Mouse (Mus musculus) E14TG2a.4 (cell line): Measurements from ENCODE around the gene Tenm2.

Experiments
- H3K27me3 ChIP-seq: 2 replicates; pipeline ENCODE4 v1.6.1; 2014; ENCODE audit warnings: low read length, control low read depth; ENCODE audit not compliant: insufficient read depth
- H3K36me3 ChIP-seq: 2 replicates; pipeline ENCODE4 v1.6.1; 2014; ENCODE audit warnings: low read length, control low read depth; ENCODE audit not compliant: insufficient read depth
- H3K4me1 ChIP-seq: replicated peaks from 2 replicates; pipeline ENCODE4 v1.6.1; 2014; ENCODE audit warnings: low read depth, low read length, control low read depth
- H3K4me3 ChIP-seq: replicated peaks from 2 replicates; pipeline ENCODE4 v1.5.1; 2014; ENCODE audit warnings: mild to moderate bottlenecking, low read length
- H3K9me3 ChIP-seq: 2 replicates; pipeline ENCODE4 v1.6.1; 2014; ENCODE audit warnings: low read length, control low read depth
- CTCF ChIP-seq: conservative IDR thresholded peaks from 2 replicates; pipeline ENCODE4 v1.5.1; 2014; ENCODE audit warnings: low read length
- NANOG ChIP-seq: IDR thresholded peaks from 2 replicates; pipeline ENCODE4 v1.6.1; 2014; ENCODE audit warnings: borderline replicate concordance, low read length, mixed read lengths
- POU5F1 ChIP-seq: IDR thresholded peaks from 2 replicates; pipeline ENCODE4 v1.6.1; 2014; ENCODE audit warnings: low read length, borderline replicate concordance

Tenm2 gene

GRCm38 (mm10) chr11:36013179-36013578 is 1222.6 kb downstream of the Tenm2 start:
- Histone ChIP-seq H3K27me3 (peaks cover 15% of the 10 kb centered on the region), H3K36me3 (no peaks in the 10 kb centered on the region), H3K4me1 (peaks cover 6% of the 10 kb centered on the region), H3K4me3 (no peak overlapping the region), H3K9me3 (no peaks in the 10 kb centered on the region)
- TF ChIP-seq POU5F1 (no peak), CTCF (no peak), NANOG (no peak)

GRCm38 (mm10) chr11:36009281-36010208 is 1226.2 kb downstream of the Tenm2 start:
- no peaks in the 10 kb centered on the region for H3K36me3 ChIP-seq

GRCm38 (mm10) chr11:36002900-36003299 is 1232.9 kb downstream of the Tenm2 start:
- H3K27me3 ChIP-seq, result peaks cover 38% of the 10 kb centered on the region
- H3K4me1 ChIP-seq, result peaks cover 36% of the 10 kb centered on the region
- no peaks in the 10 kb centered on the region for H3K9me3 ChIP-seq
- no peak overlapping the region for H3K4me3 ChIP-seq
- no peaks in the 10 kb centered on the region for H3K36me3 ChIP-seq
- TF ChIP-seq CTCF (no peak), NANOG (no peak), POU5F1 (no peak)

More at GRCm38 (mm10) chr11:36009281-36010208, 1226.2 kb downstream of the Tenm2 start:
- Histone ChIP-seq H3K27me3 (peaks cover 22% of the 10 kb centered on the region), H3K4me3 (no peak overlapping the region), H3K9me3 (no peaks in the 10 kb centered on the region), H3K4me1 (peaks cover 19% of the 10 kb centered on the region)
- no peak for TF ChIP-seq NANOG
- no peak for TF ChIP-seq CTCF
- no peak for TF ChIP-seq POU5F1

- no peak for TF ChIP-seq NANOG
- TF ChIP-seq CTCF, result peak; percentile 78
These were observed 1234.3 kb downstream of the Tenm2 start for GRCm38 (mm10) chr11:36001282-36001970.

GRCm38 (mm10) chr11:36000585-36001281 is 1235.0 kb downstream of the Tenm2 start:
- Histone ChIP-seq H3K9me3 (no peaks in the 10 kb centered on the region), H3K4me3 (0 out of 2 replicates have a peak overlapping the region, but pooled peaks have one; percentile 39), H3K36me3 (no peaks in the 10 kb centered on the region), H3K27me3 (peaks cover 34% of the 10 kb centered on the region), H3K4me1 (peaks cover 33% of the 10 kb centered on the region)
- TF ChIP-seq CTCF, result no peak
- TF ChIP-seq NANOG, result no peak
- TF ChIP-seq POU5F1, result no peak

More at GRCm38 (mm10) chr11:36001282-36001970, 1234.3 kb downstream of the Tenm2 start:
- no peaks in the 10 kb centered on the region for H3K9me3 ChIP-seq
- peaks cover 33% of the 10 kb centered on the region for H3K4me1 ChIP-seq
- peak overlapping the region; percentile 39 for H3K4me3 ChIP-seq
- peaks cover 34% of the 10 kb centered on the region for H3K27me3 ChIP-seq
- H3K36me3 ChIP-seq, result no peaks in the 10 kb centered on the region

- H3K4me3 ChIP-seq, result 0 out of 2 replicates have a peak overlapping the region, but pooled peaks have one; percentile 10
- no peaks in the 10 kb centered on the region for H3K36me3 ChIP-seq
- H3K4me1 ChIP-seq, result peaks cover 31% of the 10 kb centered on the region
- peaks cover 34% of the 10 kb centered on the region for H3K27me3 ChIP-seq
- TF ChIP-seq CTCF (no peak), NANOG (no peak), POU5F1 (no peak)
- H3K9me3 ChIP-seq, result no peaks in the 10 kb centered on the region
These were observed 1235.7 kb downstream of the Tenm2 start for GRCm38 (mm10) chr11:36000038-36000437.

- H3K4me1 ChIP-seq, result peaks cover 27% of the 10 kb centered on the region
- no peak for TF ChIP-seq NANOG
- no peak for TF ChIP-seq CTCF
- TF ChIP-seq POU5F1, result no peak
- H3K4me3 ChIP-seq, result no peak overlapping the region
- no peaks in the 10 kb centered on the region for H3K36me3 ChIP-seq
- H3K27me3 ChIP-seq, result peaks cover 24% of the 10 kb centered on the region
- H3K9me3 ChIP-seq, result no peaks in the 10 kb centered on the region
These were observed 1237.7 kb downstream of the Tenm2 start for GRCm38 (mm10) chr11:35998048-35998447.

GRCm38 (mm10) chr11:35995310-35995709 is 1240.5 kb downstream of the Tenm2 start:
- Histone ChIP-seq H3K27me3 (peaks cover 16% of the 10 kb centered on the region), H3K4me3 (no peak overlapping the region), H3K9me3 (no peaks in the 10 kb centered on the region), H3K36me3 (no peaks in the 10 kb centered on the region), H3K4me1 (peaks cover 9% of the 10 kb centered on the region; the same call in 1 of the 2 replicates)
- TF ChIP-seq NANOG, result no peak
- no peak for TF ChIP-seq POU5F1
- no peak; the same call in 1 of the 2 replicates for TF ChIP-seq CTCF
